Mouse (Mus musculus) retina, adult 2 months (tissue): ENCODE results near the gene Ccng2.

Source experiments
- DNase-seq: peaks from one replicate; pipeline ENCODE4 v3.0.0-alpha.2; 2012; ENCODE audit warnings: low read depth, low spot score

The Ccng2 gene

GRCm38 (mm10) chr5:93263396-93264075 is 3.5 kb upstream of the Ccng2 start:
- no peak for DNase-seq

GRCm38 (mm10) chr5:93264136-93264700 is 2.8 kb upstream of the Ccng2 start:
- no peak for DNase-seq

- DNase-seq, result no peak
Measured at GRCm38 (mm10) chr5:93265164-93265800, 1.8 kb upstream of the Ccng2 start.

- no peak for DNase-seq
Measured at GRCm38 (mm10) chr5:93265801-93266580, 1.1 kb upstream of the Ccng2 start.

GRCm38 (mm10) chr5:93267851-93268606 is 972 bp downstream of the Ccng2 start:
- DNase-seq, result peak; percentile 61

GRCm38 (mm10) chr5:93270095-93270494 is 3.0 kb downstream of the Ccng2 start:
- DNase-seq, result no peak

GRCm38 (mm10) chr5:93270721-93271120 is 3.7 kb downstream of the Ccng2 start:
- no peak for DNase-seq

- no peak for DNase-seq
Measured at GRCm38 (mm10) chr5:93282446-93283107, 15.5 kb downstream of the Ccng2 start.

GRCm38 (mm10) chr5:93283109-93283508 is 16.1 kb downstream of the Ccng2 start:
- DNase-seq, result no peak

GRCm38 (mm10) chr5:93288553-93288952 is 21.5 kb downstream of the Ccng2 start:
- no peak for DNase-seq

- no peak for DNase-seq
Measured at GRCm38 (mm10) chr5:93290282-93290681, 23.2 kb downstream of the Ccng2 start.

GRCm38 (mm10) chr5:93296341-93296746 is 29.3 kb downstream of the Ccng2 start:
- DNase-seq, result no peak

GRCm38 (mm10) chr5:93296754-93297153 is 29.7 kb downstream of the Ccng2 start:
- DNase-seq, result no peak

GRCm38 (mm10) chr5:93297311-93297710 is 30.3 kb downstream of the Ccng2 start:
- no peak for DNase-seq

- DNase-seq, result no peak
Measured at GRCm38 (mm10) chr5:93305126-93305830, 38.2 kb downstream of the Ccng2 start.

GRCm38 (mm10) chr5:93308909-93309308 is 41.9 kb downstream of the Ccng2 start:
- DNase-seq, result no peak

GRCm38 (mm10) chr5:93323320-93324001 is 56.4 kb downstream of the Ccng2 start:
- no peak for DNase-seq
